Mouse (Mus musculus) midbrain, embryonic 16.5 days (tissue): ENCODE measurements around the gene Tef. TPM values are rescaled to one million over a fixed set of nuclear protein-coding genes. Genes with fewer than 3 reads are reported as not detected.

Source experiments
- ATAC-seq: fragments of 200-750 bp; cut with Nextera tagmentation; 2 replicates; pipeline ENCODE4 v1.8.0; 2017; ENCODE audit warnings: moderate TSS enrichment
- H3K27ac ChIP-seq: fragments of 300-500 bp; sonication (generic); 2 replicates; pipeline ENCODE4 v1.5.1; 2014; ENCODE audit warnings: mild to moderate bottlenecking, low read length, mixed read lengths
- H3K27me3 ChIP-seq: fragments of 300-500 bp; sonication (generic); 2 replicates; pipeline ENCODE4 v1.6.1; 2014; ENCODE audit warnings: low read depth, low read length, mixed read lengths; ENCODE audit not compliant: control insufficient read depth, insufficient read depth
- H3K36me3 ChIP-seq: fragments of 300-500 bp; sonication (generic); 2 replicates; pipeline ENCODE4 v1.6.1; 2014; ENCODE audit warnings: mild to moderate bottlenecking, low read length, moderate library complexity, mixed read lengths; ENCODE audit not compliant: control insufficient read depth, insufficient read depth
- H3K4me1 ChIP-seq: fragments of 300-500 bp; sonication (generic); 2 replicates; pipeline ENCODE4 v1.6.1; 2014; ENCODE audit warnings: mild to moderate bottlenecking, low read length, mixed read lengths; ENCODE audit not compliant: control insufficient read depth, insufficient read depth
- H3K4me2 ChIP-seq: fragments of 300-500 bp; sonication (generic); 2 replicates; pipeline ENCODE4 v1.6.1; 2014; ENCODE audit warnings: mild to moderate bottlenecking, low read length, mixed read lengths
- H3K4me3 ChIP-seq: fragments of 300-500 bp; sonication (generic); 2 replicates; pipeline ENCODE4 v1.5.1; 2014; ENCODE audit warnings: low read depth, mild to moderate bottlenecking, low read length, moderate library complexity, mixed read lengths
- H3K9ac ChIP-seq: fragments of 300-500 bp; sonication (generic); 2 replicates; pipeline ENCODE4 v1.6.1; 2014; ENCODE audit warnings: low read depth, low read length, mixed read lengths
- H3K9me3 ChIP-seq: fragments of 300-500 bp; sonication (generic); replicated peaks from 2 replicates; pipeline ENCODE4 v1.6.1; 2014; ENCODE audit warnings: mild to moderate bottlenecking, low read length, mixed read lengths; ENCODE audit not compliant: control insufficient read depth, poor library complexity, severe bottlenecking
- WGBS: fragments of 180-500 bp; shearing (Covaris S2); extraction: QIAGEN DNeasy Blood & Tissue Kit; methylation state at CpG from one replicate; pipeline ENCODE4 v1.1.7; 2014; 5-methylcytosine and 5-hydroxymethylcytosine counted together
- polyA plus RNA-seq: library from polyadenylated mRNA; unstranded; fragments of >200 nt; fragmentation: Nextera tagmentation; extraction: Ambion mirVana; gene quantifications from 2 replicates; pipeline ENCODE4 v1.2.1, GENCODE M21; 2015

The Tef gene
- 22.7 and 22.8 TPM in 2 replicates for polyA plus RNA-seq

DNA sequence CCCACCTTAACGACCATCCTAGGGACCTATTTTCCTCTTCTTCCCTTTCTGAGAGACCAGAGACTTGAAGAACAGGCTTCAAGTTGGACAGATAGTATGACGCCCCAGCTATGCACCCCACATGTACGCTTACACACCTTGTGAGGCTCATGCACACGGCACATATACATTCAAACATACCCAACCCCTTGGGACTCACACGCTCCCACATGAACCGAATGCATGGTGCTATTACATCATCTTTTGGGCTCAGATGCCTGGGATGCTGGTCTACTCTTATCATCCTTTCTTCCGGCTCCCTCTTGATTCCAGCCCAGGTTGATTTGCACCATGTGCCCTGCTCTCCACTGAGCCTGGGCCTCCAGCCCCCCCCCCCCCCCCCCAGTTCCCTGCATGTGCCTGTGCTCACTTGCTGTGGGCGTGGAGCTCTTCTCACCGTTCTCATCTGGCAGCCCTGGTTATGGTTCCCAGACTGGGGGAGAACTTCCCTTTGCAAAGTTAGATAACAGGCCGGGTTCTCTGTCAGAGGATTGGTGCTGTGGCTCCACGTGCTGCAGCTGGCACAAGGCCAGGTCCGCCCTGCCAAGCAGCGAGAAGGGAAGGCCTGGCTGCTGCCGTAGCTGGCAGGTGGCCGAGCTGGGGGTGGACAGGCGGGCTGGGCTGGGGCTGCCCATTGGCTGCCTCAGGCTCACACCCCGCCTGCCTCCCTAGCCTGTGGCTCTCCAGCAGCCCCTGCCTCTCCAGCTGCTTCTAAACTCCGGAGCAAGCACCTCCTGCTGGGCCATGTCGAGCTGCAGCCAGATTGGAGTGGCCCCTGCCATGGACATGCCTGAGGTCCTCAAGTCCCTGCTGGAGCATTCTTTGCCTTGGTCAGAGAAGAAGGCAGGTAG is at the start of gene Tef:
Gene Tef (plus strand): TSS at position 421 of the 890 bp plus-strand sequence.
- peak within 1 kb of the TSS; percentile 33 for H3K4me3 ChIP-seq
- H3K4me1 ChIP-seq = peaks cover 12% of the 10 kb centered on the region
- no peaks in the 10 kb centered on the region for H3K9me3 ChIP-seq
- 26% methylated on average over 19 of the region's 19 CpGs for WGBS
- no peaks in the 10 kb centered on the region for H3K27me3 ChIP-seq
- peak within 1 kb of the TSS; percentile 60 for H3K9ac ChIP-seq
- ATAC-seq = peak; percentile 95
- peak within 1 kb of the TSS; percentile 65 for H3K4me2 ChIP-seq
- H3K27ac ChIP-seq = peak within 1 kb of the TSS; percentile 65
- H3K36me3 ChIP-seq = no peaks in the 10 kb centered on the region

DNA sequence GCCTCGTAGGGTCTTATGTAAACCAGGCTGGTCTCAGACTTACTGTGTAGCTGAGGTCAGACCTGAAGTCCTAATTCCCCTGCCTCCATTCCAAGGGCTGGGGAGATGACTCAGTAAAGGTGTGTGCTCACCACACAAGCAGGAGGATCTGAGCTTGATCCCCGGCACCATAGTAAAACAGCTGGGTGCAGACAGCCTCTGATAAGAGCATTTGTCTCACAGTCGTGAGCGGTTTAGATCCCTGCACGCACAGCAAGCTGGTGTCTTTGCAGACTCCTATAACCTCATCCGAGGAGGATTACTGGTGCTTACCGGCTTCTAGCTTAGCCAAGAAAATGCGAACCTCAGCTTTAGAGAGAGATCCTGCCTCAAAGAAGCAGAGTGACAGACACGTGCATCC is 48.6 kb upstream of the Tef start:
- Histone ChIP-seq H3K4me1 (peaks cover 5% of the 10 kb centered on the region; the same call in 1 of the 2 replicates), H3K27ac (no peak overlapping the region), H3K4me3 (no peak overlapping the region), H3K36me3 (no peaks in the 10 kb centered on the region), H3K9ac (no peak overlapping the region), H3K4me2 (no peak overlapping the region), H3K9me3 (no peaks in the 10 kb centered on the region), H3K27me3 (no peaks in the 10 kb centered on the region)
- 97% methylated on average over 9 of the region's 9 CpGs for WGBS
- ATAC-seq = no peak

DNA sequence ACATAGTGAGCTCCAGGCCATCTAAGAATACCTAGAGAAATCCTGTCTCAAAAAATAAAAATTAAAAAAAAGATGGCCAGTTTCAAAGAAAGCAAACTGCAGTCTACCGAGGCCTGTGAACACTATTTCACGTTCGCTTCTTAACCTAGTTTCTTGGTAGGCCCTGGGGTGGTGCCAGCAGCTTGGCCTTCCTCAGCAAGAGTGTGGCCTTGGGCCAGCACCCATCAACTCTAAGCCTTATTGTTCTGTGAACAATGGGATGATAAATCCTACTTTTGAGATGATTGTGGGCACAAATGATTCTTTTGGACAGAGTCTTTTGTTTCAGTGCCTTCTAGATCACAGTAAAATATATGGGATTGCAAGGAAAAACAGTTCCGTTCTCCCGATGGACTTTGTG is 43.5 kb upstream of the Tef start:
- Histone ChIP-seq H3K27me3 (no peaks in the 10 kb centered on the region), H3K9me3 (no peaks in the 10 kb centered on the region), H3K9ac (no peak overlapping the region), H3K36me3 (no peaks in the 10 kb centered on the region), H3K27ac (no peak overlapping the region), H3K4me1 (no peaks in the 10 kb centered on the region; the same call in 1 of the 2 replicates), H3K4me2 (no peak overlapping the region), H3K4me3 (no peak overlapping the region)
- WGBS = 84% methylated on average over 5 of the region's 5 CpGs
- no peak for ATAC-seq

DNA sequence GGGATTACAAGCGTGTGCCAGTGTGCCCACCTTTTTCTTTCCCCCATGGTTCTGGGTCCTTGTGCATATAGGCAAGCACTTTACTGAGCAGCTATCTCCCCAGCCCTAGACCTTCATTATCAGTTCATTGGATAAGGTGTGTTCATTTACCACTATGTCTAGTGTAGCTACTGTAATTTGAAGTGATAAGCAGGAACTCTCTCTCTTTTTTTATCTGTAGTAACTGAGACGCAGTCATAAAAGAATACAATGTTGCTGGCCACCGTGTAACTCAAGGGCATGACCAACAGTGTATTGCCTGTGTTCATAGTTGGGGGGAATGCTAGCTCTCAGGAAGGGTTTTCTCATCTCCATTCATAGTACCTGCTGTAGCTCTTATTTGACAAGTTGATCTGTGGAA is 42.7 kb upstream of the Tef start:
- Histone ChIP-seq H3K9ac (no peak overlapping the region), H3K9me3 (no peaks in the 10 kb centered on the region), H3K4me2 (no peak overlapping the region), H3K4me1 (no peaks in the 10 kb centered on the region; the same call in 1 of the 2 replicates), H3K27ac (no peak overlapping the region), H3K27me3 (no peaks in the 10 kb centered on the region), H3K4me3 (no peak overlapping the region), H3K36me3 (no peaks in the 10 kb centered on the region)
- WGBS = 95% methylated on average over 3 of the region's 3 CpGs
- ATAC-seq = no peak

DNA sequence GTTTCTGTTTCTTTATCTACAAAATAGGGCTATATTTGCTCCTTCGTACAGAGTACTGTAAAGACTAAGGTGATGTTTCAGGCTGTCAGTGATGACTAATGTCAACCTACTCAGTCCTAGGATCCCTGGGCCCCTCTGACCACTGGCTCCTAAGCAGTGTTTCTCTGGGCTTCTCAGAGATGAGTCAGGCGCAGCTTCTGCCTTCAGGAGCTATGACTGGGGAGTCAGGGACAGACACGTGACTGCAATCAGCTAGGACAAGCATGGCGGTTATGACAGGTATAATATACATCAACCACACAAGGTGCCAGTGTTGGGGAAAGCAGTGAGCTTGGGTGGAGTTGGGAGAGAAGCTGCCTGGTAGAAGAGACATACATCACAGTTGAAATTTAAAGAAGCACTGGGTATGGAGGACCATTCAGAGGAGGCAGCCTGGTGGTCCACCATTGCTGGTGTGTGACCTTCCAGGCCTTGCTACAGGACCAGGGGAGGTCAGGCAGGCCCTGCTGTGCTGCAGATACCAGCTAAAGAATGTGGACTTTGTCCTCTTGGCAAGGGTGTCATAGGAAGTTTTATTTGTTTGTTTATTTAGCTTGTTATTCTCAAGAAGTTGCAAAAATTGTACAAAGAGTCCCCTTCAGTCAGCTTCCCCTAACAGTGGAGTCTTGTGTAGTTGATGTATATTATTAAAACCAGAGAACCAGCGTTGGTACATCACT is 41.7 kb upstream of the Tef start:
- no peak overlapping the region for H3K9ac ChIP-seq
- WGBS = 88% methylated on average over 5 of the region's 5 CpGs

DNA sequence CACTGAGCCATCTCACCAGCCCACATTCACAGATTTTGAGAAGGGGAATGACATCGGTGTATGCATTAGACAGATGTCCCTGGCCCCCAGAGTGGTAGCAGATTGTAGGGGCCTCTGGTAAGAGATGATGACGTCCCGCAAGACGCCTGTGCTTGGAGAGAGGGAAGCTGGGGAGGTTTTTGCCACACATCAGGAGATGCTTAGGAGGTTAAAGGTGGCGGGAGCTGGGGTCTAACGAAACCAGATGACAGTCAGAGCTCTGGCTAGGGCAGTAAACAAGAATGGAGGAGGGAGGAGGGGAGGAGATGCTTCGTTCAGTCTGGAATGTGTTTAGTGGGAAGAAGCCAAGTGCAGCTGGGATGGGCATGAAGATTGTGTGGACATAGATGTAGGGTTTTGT is 40.8 kb upstream of the Tef start:
- H3K4me2 ChIP-seq = no peak overlapping the region
- no peak overlapping the region for H3K9ac ChIP-seq
- no peak overlapping the region for H3K4me3 ChIP-seq
- no peaks in the 10 kb centered on the region; the same call in 1 of the 2 replicates for H3K4me1 ChIP-seq
- no peaks in the 10 kb centered on the region for H3K36me3 ChIP-seq
- ATAC-seq = no peak
- H3K9me3 ChIP-seq = no peaks in the 10 kb centered on the region
- H3K27ac ChIP-seq = no peak overlapping the region
- WGBS = 93% methylated on average over 7 of the region's 7 CpGs
- H3K27me3 ChIP-seq = no peaks in the 10 kb centered on the region

More for the DNA sequence above, 41.7 kb upstream of the Tef start:
- Histone ChIP-seq H3K9me3 (no peaks in the 10 kb centered on the region), H3K4me1 (no peaks in the 10 kb centered on the region; the same call in 1 of the 2 replicates), H3K4me3 (no peak overlapping the region), H3K36me3 (no peaks in the 10 kb centered on the region), H3K27me3 (no peaks in the 10 kb centered on the region), H3K27ac (no peak overlapping the region), H3K4me2 (no peak overlapping the region)
- no peak for ATAC-seq

DNA sequence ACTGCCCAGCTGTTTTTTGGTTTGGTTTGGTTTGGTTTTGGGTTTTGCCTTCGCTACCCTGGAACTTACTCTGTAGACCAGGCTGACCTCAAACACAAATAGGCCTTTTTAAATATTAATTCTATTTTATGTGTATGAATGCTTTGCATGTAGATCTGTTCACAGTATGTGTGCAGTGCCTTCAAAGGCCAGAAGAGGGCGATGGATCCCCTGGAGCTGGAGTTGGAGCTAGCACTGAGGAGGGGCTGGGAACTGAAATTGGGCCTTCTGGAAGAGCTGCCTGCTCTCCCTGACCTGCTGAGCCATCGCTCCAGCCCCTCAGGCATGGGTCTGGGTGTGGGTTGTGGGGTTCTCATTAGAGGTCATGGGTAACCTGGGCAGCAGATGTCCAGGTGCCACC is 40.3 kb upstream of the Tef start:
- no peaks in the 10 kb centered on the region for H3K9me3 ChIP-seq
- 89% methylated on average over 3 of the region's 3 CpGs for WGBS
- H3K4me3 ChIP-seq = no peak overlapping the region
- no peaks in the 10 kb centered on the region for H3K36me3 ChIP-seq
- no peaks in the 10 kb centered on the region; the same call in 1 of the 2 replicates for H3K4me1 ChIP-seq
- H3K27me3 ChIP-seq = no peaks in the 10 kb centered on the region
- no peak overlapping the region for H3K9ac ChIP-seq
- ATAC-seq = no peak
- no peak overlapping the region for H3K27ac ChIP-seq
- no peak overlapping the region for H3K4me2 ChIP-seq

DNA sequence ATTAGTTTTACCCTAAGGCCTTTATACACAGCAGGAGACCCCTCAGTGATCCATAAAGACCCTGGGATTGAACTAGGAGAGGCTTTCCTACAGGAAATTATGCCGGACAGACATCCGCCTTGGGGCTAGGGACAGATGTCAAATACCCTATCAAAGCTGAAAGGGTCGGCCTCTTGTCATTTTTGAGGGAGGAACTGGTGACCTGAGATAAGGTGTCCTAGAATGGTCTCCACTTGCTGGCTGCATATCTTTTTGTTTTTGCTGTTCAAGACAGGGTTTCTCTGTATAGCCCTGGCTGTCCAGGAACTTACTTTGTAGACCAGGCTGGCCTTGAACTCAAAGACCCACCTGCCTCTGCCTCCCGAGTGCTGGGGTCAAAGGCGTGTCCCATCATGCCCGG is 37.6 kb upstream of the Tef start:
- Histone ChIP-seq H3K9me3 (no peaks in the 10 kb centered on the region), H3K9ac (no peak overlapping the region), H3K36me3 (peaks cover 7% of the 10 kb centered on the region; the same call in 1 of the 2 replicates), H3K4me2 (no peak overlapping the region), H3K4me1 (no peaks in the 10 kb centered on the region), H3K27ac (no peak overlapping the region), H3K27me3 (no peaks in the 10 kb centered on the region), H3K4me3 (no peak overlapping the region)
- 94% methylated on average over 6 of the region's 6 CpGs for WGBS
- no peak for ATAC-seq

DNA sequence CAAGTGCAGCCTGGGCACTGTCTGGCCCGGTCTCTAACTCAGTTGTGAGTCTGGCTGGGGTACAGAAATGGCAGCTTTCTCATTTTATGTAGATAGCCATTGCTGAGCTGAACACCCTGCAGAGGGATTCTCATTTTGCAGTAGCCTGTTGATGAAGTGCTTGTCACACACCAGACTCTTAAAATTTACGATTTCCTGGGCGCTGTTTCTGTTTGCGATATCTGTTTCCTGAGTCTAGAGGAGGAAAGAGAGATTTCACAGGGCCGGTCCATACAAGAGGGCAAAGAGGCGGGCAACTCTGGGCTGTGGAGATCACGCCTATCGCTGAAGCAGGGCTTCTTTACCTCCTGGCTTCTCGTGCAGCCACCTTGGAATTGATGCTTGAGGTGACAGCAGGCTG is 36.6 kb upstream of the Tef start:
- H3K27me3 ChIP-seq = no peaks in the 10 kb centered on the region
- peaks cover 13% of the 10 kb centered on the region for H3K36me3 ChIP-seq
- H3K4me1 ChIP-seq = no peaks in the 10 kb centered on the region
- WGBS = 93% methylated on average over 9 of the region's 9 CpGs
- no peak overlapping the region for H3K4me3 ChIP-seq
- H3K27ac ChIP-seq = no peak overlapping the region
- no peak overlapping the region for H3K9ac ChIP-seq
- no peaks in the 10 kb centered on the region for H3K9me3 ChIP-seq
- H3K4me2 ChIP-seq = no peak overlapping the region
- ATAC-seq = no peak
